Comparison of ENCODE assay signal across 18 mouse cellular contexts in the genomic region with DNA sequence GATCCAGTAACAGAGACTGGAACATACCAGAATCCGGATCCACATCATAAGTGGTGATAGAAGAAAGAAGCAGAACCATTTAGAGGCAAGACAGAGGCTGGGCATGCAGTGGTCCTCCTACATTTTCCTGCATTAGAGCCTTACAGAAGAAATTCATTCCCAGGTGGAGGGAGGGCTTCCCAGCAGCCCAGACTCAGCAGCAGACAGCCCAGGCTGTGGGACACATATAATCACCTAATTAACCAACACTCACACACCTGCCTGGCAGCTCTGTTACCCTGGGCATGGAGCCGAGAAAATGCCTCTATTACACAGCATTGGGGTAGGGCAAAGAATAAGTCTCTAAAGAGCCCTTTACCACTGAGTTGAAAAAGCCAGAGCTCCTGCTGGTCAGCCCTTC.
"Had no signal": no experiment of that assay in that cellular context is flagged by ENCODE, and none has a peak within 500 bp of the region (broad histone marks: within the 10 kb centered on the region; RNA-seq: fewer than 3 reads in every experiment).

No protein-coding gene starts in this region.

- H3K4me1 ChIP-seq: midbrain, embryonic 10.5 days; neural tube, embryonic 13.5 days; neural tube, embryonic 15.5 days had no signal

- H3K27me3 ChIP-seq: neural tube, embryonic 13.5 days; neural tube, embryonic 15.5 days had no signal

- H3K27ac ChIP-seq: midbrain, embryonic 10.5 days; neural tube, embryonic 13.5 days; neural tube, embryonic 15.5 days had no signal

- ATAC-seq: midbrain, embryonic 16.5 days had no signal

- H3K4me2 ChIP-seq: lung, embryonic 14.5 days; neural tube, embryonic 13.5 days; neural tube, embryonic 15.5 days had no signal

- H3K9ac ChIP-seq: lung, embryonic 14.5 days; neural tube, embryonic 13.5 days; neural tube, embryonic 15.5 days had no signal

- DNase-seq: lung, adult 18-20 months; lung, embryonic 14.5 days; lung, postnatal 10 days; lung, postnatal 4 days; midbrain, embryonic 14.5 days; retina, postnatal 1 day; right cerebral cortex, adult 18-20 months; right cerebral cortex, postnatal 25 days; right cerebral cortex, postnatal 4 days; spleen, adult 18-20 months; thymus, adult 18-20 months; thymus, postnatal 14 days; thymus, postnatal 36 days had no signal

- H3K36me3 ChIP-seq: midbrain, embryonic 10.5 days; neural tube, embryonic 13.5 days; neural tube, embryonic 15.5 days had no signal

- H3K9me3 ChIP-seq: midbrain, embryonic 10.5 days; neural tube, embryonic 13.5 days; neural tube, embryonic 15.5 days had no signal

- H3K4me3 ChIP-seq: midbrain, embryonic 10.5 days; myocyte; neural tube, embryonic 13.5 days; neural tube, embryonic 15.5 days had no signal
